Mouse (Mus musculus) stomach, postnatal 0 days (tissue): ENCODE measurements around the gene Crtc1. TPM values are rescaled to one million over a fixed set of nuclear protein-coding genes. Genes with fewer than 3 reads are reported as not detected.

ENCODE experiments used
- ATAC-seq: fragments of 200-750 bp; cut with Nextera tagmentation; 2 replicates; pipeline ENCODE4 v1.8.0; 2017; ENCODE audit not compliant: low FRiP score, low TSS enrichment
- DNase-seq: peaks from one replicate; pipeline ENCODE4 v3.0.0-alpha.2; 2016; ENCODE audit warnings: low spot score
- H3K27ac ChIP-seq: fragments of 300-500 bp; sonication (generic); replicated peaks from 2 replicates; pipeline ENCODE4 v1.5.1; 2014; ENCODE audit warnings: mild to moderate bottlenecking, control low read depth
- H3K27me3 ChIP-seq: fragments of 300-500 bp; sonication (generic); 2 replicates; pipeline ENCODE4 v1.6.1; 2014; ENCODE audit warnings: low read length; ENCODE audit not compliant: control insufficient read depth, insufficient read depth
- H3K36me3 ChIP-seq: fragments of 300-500 bp; sonication (generic); 2 replicates; pipeline ENCODE4 v1.6.1; 2014; ENCODE audit warnings: low read length, mixed read lengths; ENCODE audit not compliant: control insufficient read depth, insufficient read depth
- H3K4me1 ChIP-seq: fragments of 300-500 bp; sonication (generic); replicated peaks from 2 replicates; pipeline ENCODE4 v1.6.1; 2014; ENCODE audit warnings: antibody characterized with exemption; ENCODE audit not compliant: control insufficient read depth, insufficient read depth
- H3K4me2 ChIP-seq: fragments of 300-500 bp; sonication (generic); replicated peaks from 2 replicates; pipeline ENCODE4 v1.6.1; 2014; ENCODE audit warnings: low read depth, mild to moderate bottlenecking, control low read depth, moderate library complexity
- H3K4me3 ChIP-seq: fragments of 300-500 bp; sonication (generic); 2 replicates; pipeline ENCODE4 v1.5.1; 2014; ENCODE audit warnings: low read depth, low read length, control low read depth
- H3K9ac ChIP-seq: fragments of 300-500 bp; sonication (generic); 2 replicates; pipeline ENCODE4 v1.6.1; 2014; ENCODE audit warnings: mild to moderate bottlenecking, low read length, control low read depth, mixed read lengths
- H3K9me3 ChIP-seq: fragments of 300-500 bp; sonication (generic); 2 replicates; pipeline ENCODE4 v1.6.1; 2016; ENCODE audit warnings: low read length; ENCODE audit not compliant: control insufficient read depth
- CTCF ChIP-seq: IDR thresholded peaks from 2 replicates; pipeline ENCODE4 v1.5.1; 2016; ENCODE audit warnings: antibody characterized with exemption, low read depth, mild to moderate bottlenecking, moderate library complexity
- EP300 ChIP-seq: optimal IDR thresholded peaks from 2 replicates; pipeline ENCODE3; 2016; ENCODE audit warnings: antibody characterized with exemption
- WGBS: fragments of 180-500 bp; shearing (Covaris S2); extraction: QIAGEN DNeasy Blood & Tissue Kit; methylation state at CpG from one replicate; pipeline ENCODE4 v1.1.7; 2014; 5-methylcytosine and 5-hydroxymethylcytosine counted together
- polyA plus RNA-seq: library from polyadenylated mRNA; unstranded; fragments of >200 nt; fragmentation: Nextera tagmentation; extraction: Ambion mirVana; gene quantifications from 2 replicates; pipeline ENCODE4 v1.2.1, GENCODE M21; 2015

Crtc1 gene
- polyA plus RNA-seq, 1 experiment from 2014 or later: 8.0 TPM

- Histone ChIP-seq H3K27me3 (no peaks in the 10 kb centered on the region), H3K36me3 (no peaks in the 10 kb centered on the region; the same call in 1 of the 2 replicates), H3K27ac (no peak overlapping the region), H3K9me3 (no peaks in the 10 kb centered on the region), H3K4me3 (no peak overlapping the region), H3K4me2 (no peak overlapping the region), H3K9ac (no peak overlapping the region), H3K4me1 (no peaks in the 10 kb centered on the region)
- DNase-seq (no peak), ATAC-seq (no peak)
- 87% methylated on average over 4 of the region's 4 CpGs for WGBS
- TF ChIP-seq CTCF: no peak
- no peak for TF ChIP-seq EP300
These were observed 26.9 kb upstream of the Crtc1 start for GRCm38 (mm10) chr8:70466305-70466704.

DNA sequence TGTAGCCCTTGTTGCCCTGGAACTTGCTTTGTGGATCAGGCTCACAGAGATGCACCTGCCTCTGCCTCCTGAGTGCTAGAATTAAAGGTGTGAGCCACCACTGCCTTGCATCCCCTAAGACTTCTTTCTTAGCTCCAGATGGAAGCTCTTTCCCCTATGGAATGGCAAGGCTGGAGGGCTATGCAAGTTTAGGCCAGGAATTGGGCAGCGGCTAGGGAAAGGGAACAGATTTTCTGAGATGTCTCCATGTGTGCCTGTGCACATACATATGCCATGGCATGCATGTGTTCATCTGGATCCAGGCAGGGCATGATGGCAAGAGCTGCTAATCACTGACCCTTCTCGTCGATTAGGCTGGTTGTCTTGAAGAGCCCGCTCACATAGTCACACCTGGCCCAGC is 26.3 kb upstream of the Crtc1 start:
- Histone ChIP-seq H3K9ac (no peak overlapping the region), H3K4me2 (no peak overlapping the region), H3K9me3 (no peaks in the 10 kb centered on the region), H3K4me1 (no peaks in the 10 kb centered on the region), H3K27me3 (no peaks in the 10 kb centered on the region), H3K27ac (no peak overlapping the region), H3K36me3 (no peaks in the 10 kb centered on the region; the same call in 1 of the 2 replicates), H3K4me3 (no peak overlapping the region)
- TF ChIP-seq EP300 (no peak), CTCF (no peak)
- DNase-seq (no peak), ATAC-seq (no peak)
- 97% methylated on average over 4 of the region's 4 CpGs for WGBS

DNA sequence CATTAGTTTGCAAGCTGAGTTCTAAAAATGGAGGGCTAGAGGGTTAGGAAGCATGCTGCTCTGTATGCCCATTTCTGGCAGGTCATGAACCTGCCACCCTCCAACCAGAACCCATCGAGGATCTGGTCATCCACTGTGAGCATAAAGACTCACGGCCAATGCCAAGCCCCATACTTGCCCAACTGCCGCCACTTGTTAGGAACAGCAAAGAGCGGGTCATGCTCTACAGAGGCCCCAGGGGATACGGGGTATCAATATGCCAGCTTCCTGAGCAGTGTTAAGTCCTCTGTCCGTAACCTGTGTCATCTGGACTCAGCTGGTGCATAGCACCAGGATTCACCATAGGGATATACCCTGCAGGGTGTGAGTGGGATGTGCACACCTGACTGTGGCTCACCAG is 24.8 kb upstream of the Crtc1 start:
- H3K27ac ChIP-seq: no peak overlapping the region
- TF ChIP-seq CTCF (no peak), EP300 (no peak)
- H3K9me3 ChIP-seq: no peaks in the 10 kb centered on the region
- H3K4me1 ChIP-seq: no peaks in the 10 kb centered on the region
- no peak overlapping the region for H3K4me2 ChIP-seq
- H3K27me3 ChIP-seq: no peaks in the 10 kb centered on the region
- no peak for ATAC-seq
- DNase-seq: no peak
- H3K36me3 ChIP-seq: no peaks in the 10 kb centered on the region
- H3K9ac ChIP-seq: no peak overlapping the region
- 91% methylated on average over 6 of the region's 6 CpGs for WGBS
- H3K4me3 ChIP-seq: no peak overlapping the region

GRCm38 (mm10) chr8:70463306-70463705 is 23.9 kb upstream of the Crtc1 start:
- Histone ChIP-seq H3K27ac (no peak overlapping the region), H3K36me3 (no peaks in the 10 kb centered on the region), H3K4me3 (no peak overlapping the region), H3K9me3 (no peaks in the 10 kb centered on the region), H3K9ac (no peak overlapping the region), H3K4me2 (no peak overlapping the region), H3K27me3 (no peaks in the 10 kb centered on the region), H3K4me1 (no peaks in the 10 kb centered on the region)
- DNase-seq (no peak), ATAC-seq (no peak; the same call in 1 of the 2 replicates)
- WGBS: 75% methylated on average over 4 of the region's 4 CpGs
- TF ChIP-seq CTCF (no peak), EP300 (no peak)

DNA sequence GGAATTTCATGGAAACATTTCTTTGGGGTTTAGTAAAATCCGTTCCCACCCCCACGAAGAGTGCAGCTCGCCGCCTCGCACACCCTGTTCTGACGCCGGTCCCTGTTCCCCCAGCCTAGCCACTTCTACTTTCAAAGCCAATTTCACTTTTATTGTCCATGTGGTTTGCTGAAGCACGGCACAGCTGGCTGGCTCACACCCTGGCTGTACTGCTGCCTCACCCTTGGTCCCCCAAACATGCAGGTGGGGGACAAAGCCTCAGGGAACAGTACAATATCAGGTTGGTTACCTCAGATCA is 23.1 kb upstream of the Crtc1 start:
- ATAC-seq: no peak
- Histone ChIP-seq H3K4me2 (no peak overlapping the region), H3K4me3 (no peak overlapping the region), H3K27me3 (no peaks in the 10 kb centered on the region), H3K9ac (no peak overlapping the region), H3K27ac (no peak overlapping the region), H3K9me3 (no peaks in the 10 kb centered on the region), H3K36me3 (no peaks in the 10 kb centered on the region), H3K4me1 (no peaks in the 10 kb centered on the region)
- no peak for DNase-seq
- TF ChIP-seq EP300: no peak
- no peak for TF ChIP-seq CTCF
- 90% methylated on average over 8 of the region's 8 CpGs for WGBS

GRCm38 (mm10) chr8:70461765-70462515 is 22.6 kb upstream of the Crtc1 start:
- WGBS: 81% methylated on average over 16 of the region's 16 CpGs
- no peaks in the 10 kb centered on the region for H3K27me3 ChIP-seq
- TF ChIP-seq EP300: no peak
- TF ChIP-seq CTCF: no peak
- H3K9ac ChIP-seq: no peak overlapping the region
- no peak overlapping the region for H3K4me2 ChIP-seq
- no peak overlapping the region for H3K4me3 ChIP-seq
- DNase-seq (no peak), ATAC-seq (peak; percentile 19; the same call in 1 of the 2 replicates)
- H3K9me3 ChIP-seq: no peaks in the 10 kb centered on the region
- no peaks in the 10 kb centered on the region for H3K36me3 ChIP-seq
- no peaks in the 10 kb centered on the region for H3K4me1 ChIP-seq
- no peak overlapping the region for H3K27ac ChIP-seq
